Mouse (Mus musculus): ENCODE data around the gene Mgat5. TPM values are rescaled to one million over a fixed set of nuclear protein-coding genes. Genes with fewer than 3 reads are reported as not detected.

Mgat5 gene
- polyA plus RNA-seq, 1 experiment, result 24.1 TPM

- H3K27ac ChIP-seq (ENCODE audit: control insufficient read depth, insufficient read depth, low read length), result peak overlapping the region; percentile 12; the same call in 1 of the 2 replicates
- WGBS, result 55% methylated on average over 4 of the region's 4 CpGs
- H3K36me3 ChIP-seq (ENCODE audit: control insufficient read depth, insufficient read depth, low read length), result peaks cover 15% of the 10 kb centered on the region
- H3K27me3 ChIP-seq (ENCODE audit: control insufficient read depth, insufficient read depth, low read length), result no peaks in the 10 kb centered on the region
- TF ChIP-seq CTCF (IDR thresholded peaks at IDR 0.05; ENCODE audit: borderline replicate concordance, control insufficient read depth, extremely low read depth, insufficient read depth, low read length, poor library complexity) (no peak), POLR2A (IDR thresholded peaks at IDR 0.05; ENCODE audit: control insufficient read depth, extremely low read depth, insufficient read depth, low read length, poor library complexity) (no peak)
- peaks cover 12% of the 10 kb centered on the region for H3K4me1 ChIP-seq (replicated peaks; ENCODE audit: control insufficient read depth, insufficient read depth, low read length)
- no peak overlapping the region for H3K4me3 ChIP-seq (ENCODE audit: control insufficient read depth, insufficient read depth, low read length)
- peak; percentile 9 for DNase-seq
Observed at GRCm38 (mm10) chr1:127470175-127470574, 265.4 kb downstream of the Mgat5 start.

- 96% methylated on average over 5 of the region's 5 CpGs for WGBS
- Histone ChIP-seq H3K27ac (ENCODE audit: control insufficient read depth, insufficient read depth, low read length) (no peak overlapping the region), H3K27me3 (ENCODE audit: control insufficient read depth, insufficient read depth, low read length) (no peaks in the 10 kb centered on the region), H3K4me3 (ENCODE audit: control insufficient read depth, insufficient read depth, low read length) (no peak overlapping the region), H3K4me1 (replicated peaks; ENCODE audit: control insufficient read depth, insufficient read depth, low read length) (no peaks in the 10 kb centered on the region), H3K36me3 (ENCODE audit: control insufficient read depth, insufficient read depth, low read length) (peaks cover 18% of the 10 kb centered on the region)
- TF ChIP-seq POLR2A (IDR thresholded peaks at IDR 0.05; ENCODE audit: control insufficient read depth, extremely low read depth, insufficient read depth, low read length, poor library complexity) (no peak), CTCF (IDR thresholded peaks at IDR 0.05; ENCODE audit: borderline replicate concordance, control insufficient read depth, extremely low read depth, insufficient read depth, low read length, poor library complexity) (no peak)
- DNase-seq, result no peak
Observed at GRCm38 (mm10) chr1:127475756-127476155, 270.9 kb downstream of the Mgat5 start.

DNA sequence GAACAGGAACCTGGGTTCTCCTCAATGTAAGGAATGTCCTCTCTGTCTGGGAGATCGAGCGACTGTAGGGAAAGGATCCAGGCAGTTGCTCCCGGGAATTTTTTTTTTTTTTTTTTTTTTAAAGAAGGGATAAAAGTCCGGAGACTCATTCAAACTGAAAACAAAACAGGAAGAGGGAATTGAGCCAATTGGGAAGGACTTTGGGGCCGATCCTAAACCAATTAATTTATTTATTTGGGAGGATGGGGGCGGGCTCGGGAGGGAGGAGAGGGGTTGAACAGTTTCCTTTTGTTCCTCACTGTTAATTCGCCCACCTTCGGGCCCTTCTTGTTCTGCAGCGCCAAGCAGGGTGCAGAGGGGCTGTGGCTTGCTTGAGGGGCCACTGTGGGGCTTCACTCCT lies 278.1 kb downstream of the Mgat5 start:
- no peak overlapping the region for H3K27ac ChIP-seq (ENCODE audit: control insufficient read depth, insufficient read depth, low read length)
- DNase-seq, result no peak
- 95% methylated on average over 10 of the region's 10 CpGs for WGBS

GRCm38 (mm10) chr1:127484188-127484587 lies 279.4 kb downstream of the Mgat5 start:
- H3K27ac ChIP-seq (ENCODE audit: control insufficient read depth, insufficient read depth, low read length), result no peak overlapping the region
- WGBS, result 95% methylated on average over 8 of the region's 8 CpGs
- no peaks in the 10 kb centered on the region for H3K4me1 ChIP-seq (replicated peaks; ENCODE audit: control insufficient read depth, insufficient read depth, low read length)
- TF ChIP-seq CTCF (IDR thresholded peaks at IDR 0.05; ENCODE audit: borderline replicate concordance, control insufficient read depth, extremely low read depth, insufficient read depth, low read length, poor library complexity) (no peak), POLR2A (IDR thresholded peaks at IDR 0.05; ENCODE audit: control insufficient read depth, extremely low read depth, insufficient read depth, low read length, poor library complexity) (no peak)
- no peak for DNase-seq
- H3K4me3 ChIP-seq (ENCODE audit: control insufficient read depth, insufficient read depth, low read length), result no peak overlapping the region
- H3K27me3 ChIP-seq (ENCODE audit: control insufficient read depth, insufficient read depth, low read length), result no peaks in the 10 kb centered on the region
- peaks cover 15% of the 10 kb centered on the region for H3K36me3 ChIP-seq (ENCODE audit: control insufficient read depth, insufficient read depth, low read length)

More for the DNA sequence above, 278.1 kb downstream of the Mgat5 start:
- no peaks in the 10 kb centered on the region for H3K27me3 ChIP-seq (ENCODE audit: control insufficient read depth, insufficient read depth, low read length)
- no peak overlapping the region for H3K4me3 ChIP-seq (ENCODE audit: control insufficient read depth, insufficient read depth, low read length)
- peaks cover 15% of the 10 kb centered on the region for H3K36me3 ChIP-seq (ENCODE audit: control insufficient read depth, insufficient read depth, low read length)
- TF ChIP-seq CTCF (IDR thresholded peaks at IDR 0.05; ENCODE audit: borderline replicate concordance, control insufficient read depth, extremely low read depth, insufficient read depth, low read length, poor library complexity) (no peak), POLR2A (IDR thresholded peaks at IDR 0.05; ENCODE audit: control insufficient read depth, extremely low read depth, insufficient read depth, low read length, poor library complexity) (no peak)
- H3K4me1 ChIP-seq (replicated peaks; ENCODE audit: control insufficient read depth, insufficient read depth, low read length), result no peaks in the 10 kb centered on the region

DNA sequence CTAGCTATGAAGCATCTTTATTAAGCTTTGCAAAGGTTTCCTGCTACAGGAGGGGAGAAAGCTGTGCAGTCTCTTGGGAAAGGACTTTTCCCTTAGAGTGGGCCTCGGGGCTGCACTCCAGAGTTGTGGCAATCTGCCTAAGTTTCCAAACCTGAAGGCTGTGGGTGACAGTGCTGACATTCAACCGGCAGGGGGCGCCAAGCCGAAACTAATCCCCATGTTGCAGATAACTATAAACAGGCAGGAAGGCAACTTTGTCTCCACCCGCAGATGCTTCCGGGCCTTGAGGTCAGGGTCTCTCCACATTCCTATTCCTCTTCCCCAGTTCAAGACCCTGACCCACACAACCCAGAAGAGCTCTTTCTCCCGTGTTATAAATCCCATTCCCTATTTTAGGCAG lies 280.0 kb downstream of the Mgat5 start:
- Histone ChIP-seq H3K36me3 (ENCODE audit: control insufficient read depth, insufficient read depth, low read length) (peaks cover 15% of the 10 kb centered on the region), H3K4me3 (ENCODE audit: control insufficient read depth, insufficient read depth, low read length) (no peak overlapping the region), H3K27me3 (ENCODE audit: control insufficient read depth, insufficient read depth, low read length) (no peaks in the 10 kb centered on the region), H3K27ac (ENCODE audit: control insufficient read depth, insufficient read depth, low read length) (no peak overlapping the region), H3K4me1 (replicated peaks; ENCODE audit: control insufficient read depth, insufficient read depth, low read length) (no peaks in the 10 kb centered on the region)
- DNase-seq, result peak; percentile 63
- WGBS, result 48% methylated on average over 7 of the region's 7 CpGs
- TF ChIP-seq POLR2A (IDR thresholded peaks at IDR 0.05; ENCODE audit: control insufficient read depth, extremely low read depth, insufficient read depth, low read length, poor library complexity) (no peak), CTCF (IDR thresholded peaks at IDR 0.05; ENCODE audit: borderline replicate concordance, control insufficient read depth, extremely low read depth, insufficient read depth, low read length, poor library complexity) (peak; percentile 77; the same call in 1 of the 2 replicates)

- Histone ChIP-seq H3K4me1 (replicated peaks; ENCODE audit: control insufficient read depth, insufficient read depth, low read length) (no peaks in the 10 kb centered on the region), H3K36me3 (ENCODE audit: control insufficient read depth, insufficient read depth, low read length) (peaks cover 10% of the 10 kb centered on the region), H3K27ac (ENCODE audit: control insufficient read depth, insufficient read depth, low read length) (no peak overlapping the region), H3K27me3 (ENCODE audit: control insufficient read depth, insufficient read depth, low read length) (no peaks in the 10 kb centered on the region), H3K4me3 (ENCODE audit: control insufficient read depth, insufficient read depth, low read length) (no peak overlapping the region)
- TF ChIP-seq POLR2A (IDR thresholded peaks at IDR 0.05; ENCODE audit: control insufficient read depth, extremely low read depth, insufficient read depth, low read length, poor library complexity), result no peak
- peak; percentile 72; the same call in 1 of the 2 replicates for TF ChIP-seq CTCF (IDR thresholded peaks at IDR 0.05; ENCODE audit: borderline replicate concordance, control insufficient read depth, extremely low read depth, insufficient read depth, low read length, poor library complexity)
- 91% methylated on average over 4 of the region's 4 CpGs for WGBS
- peak; percentile 63 for DNase-seq
Observed at GRCm38 (mm10) chr1:127487161-127487560, 282.3 kb downstream of the Mgat5 start.

All from thymus, adult 2 months (tissue).